Mouse (Mus musculus) left cerebral cortex, postnatal 14 days (tissue): ENCODE measurements at regions not wholly inside any gene's neighbourhood (a gene's known extent, or its start where the extent isn't known, plus 50 kb on each side); places are given as distances from the start of the nearest gene placed in this dataset.

Source experiments
- DNase-seq, 2 experiments: peaks; one replicate each; pipeline ENCODE4 v3.0.0; 2021 to 2022; ENCODE audit warnings: low spot score in 2 of 2, mixed read lengths in 1 of 2
- intact Hi-C: fragments of 180-260 bp; cut with DNase I; formaldehyde crosslinking; loops from one replicate; pipeline ENCODE4 v1.15.1; 2025

DNA sequence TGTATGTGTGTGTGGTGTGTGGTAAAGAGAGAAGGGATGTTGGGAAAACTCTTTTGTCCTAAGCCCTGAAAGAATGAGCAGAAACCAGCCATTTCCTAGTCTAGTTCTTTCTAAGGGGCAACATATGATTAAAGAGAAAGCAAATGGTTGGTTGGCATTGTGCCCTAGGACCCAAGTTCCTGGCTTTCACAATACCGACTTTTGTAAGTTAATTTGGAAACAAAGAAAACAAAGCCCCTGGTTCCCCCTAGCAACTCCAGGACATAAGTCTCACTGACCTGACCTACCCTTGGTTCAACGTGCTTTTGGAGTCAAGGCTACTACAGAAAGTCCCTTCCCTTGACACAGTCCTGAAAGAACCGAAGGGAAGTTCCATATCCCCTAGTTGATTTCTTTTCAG is 220.1 kb upstream of the Ppp2r3a start:
- intact Hi-C loops = no loop called here
- no peak for DNase-seq

DNA sequence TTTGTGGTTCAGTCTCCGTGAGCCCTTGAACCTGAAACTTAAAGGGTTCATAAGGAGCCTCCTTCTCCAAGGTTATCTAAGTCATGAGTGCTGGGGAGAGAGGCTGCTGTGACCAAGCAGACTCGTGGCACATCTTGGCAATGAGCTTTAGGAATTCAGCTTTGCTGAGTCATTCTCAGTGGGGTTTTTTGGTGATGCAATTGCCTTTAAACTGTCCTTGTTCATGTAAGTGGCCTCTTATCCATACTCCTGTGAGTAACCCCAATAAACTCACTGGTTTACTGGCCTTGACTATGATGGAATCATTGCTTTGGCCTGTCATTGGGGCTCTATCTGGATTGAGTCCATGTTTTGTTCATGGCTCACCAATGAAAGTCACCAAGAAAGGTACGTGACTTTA is 218.2 kb upstream of the Ppp2r3a start:
- DNase-seq = no peak
- intact Hi-C loops = no loop called here

DNA sequence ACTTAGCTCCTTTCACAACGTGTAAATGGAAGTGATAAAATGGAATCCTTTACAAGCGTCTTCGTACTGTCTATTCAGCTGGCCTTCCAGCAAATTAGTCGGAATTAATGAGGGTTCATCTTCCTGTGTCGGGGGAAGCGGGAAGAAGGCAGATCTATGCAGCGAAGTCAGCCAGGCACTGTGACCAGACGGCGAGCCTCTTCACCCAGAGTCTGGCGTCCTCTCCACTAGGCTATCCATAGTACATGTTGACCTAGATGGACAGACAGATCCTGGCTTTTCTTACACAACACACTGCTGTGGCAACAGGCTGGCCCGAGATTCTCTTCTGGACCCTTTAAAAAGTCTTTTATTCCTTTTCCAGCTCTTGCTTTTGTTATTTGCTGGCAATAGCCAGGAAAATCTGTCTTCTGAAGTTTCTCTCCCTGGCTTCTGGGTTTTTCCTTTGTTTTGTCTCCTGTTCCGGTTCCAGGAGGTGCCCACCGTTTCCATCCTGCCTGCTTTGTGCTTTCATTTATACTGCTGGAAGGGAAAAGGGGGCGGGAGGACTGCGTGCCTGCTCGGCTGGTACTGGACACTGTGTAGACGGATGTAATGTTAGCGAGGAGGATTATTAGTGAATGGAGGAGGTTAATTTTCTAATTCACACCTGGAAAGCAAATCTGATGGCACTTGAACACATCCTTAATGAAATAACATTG is 213.3 kb upstream of the Ppp2r3a start:
- intact Hi-C loops = no loop called here
- DNase-seq = no peak

DNA sequence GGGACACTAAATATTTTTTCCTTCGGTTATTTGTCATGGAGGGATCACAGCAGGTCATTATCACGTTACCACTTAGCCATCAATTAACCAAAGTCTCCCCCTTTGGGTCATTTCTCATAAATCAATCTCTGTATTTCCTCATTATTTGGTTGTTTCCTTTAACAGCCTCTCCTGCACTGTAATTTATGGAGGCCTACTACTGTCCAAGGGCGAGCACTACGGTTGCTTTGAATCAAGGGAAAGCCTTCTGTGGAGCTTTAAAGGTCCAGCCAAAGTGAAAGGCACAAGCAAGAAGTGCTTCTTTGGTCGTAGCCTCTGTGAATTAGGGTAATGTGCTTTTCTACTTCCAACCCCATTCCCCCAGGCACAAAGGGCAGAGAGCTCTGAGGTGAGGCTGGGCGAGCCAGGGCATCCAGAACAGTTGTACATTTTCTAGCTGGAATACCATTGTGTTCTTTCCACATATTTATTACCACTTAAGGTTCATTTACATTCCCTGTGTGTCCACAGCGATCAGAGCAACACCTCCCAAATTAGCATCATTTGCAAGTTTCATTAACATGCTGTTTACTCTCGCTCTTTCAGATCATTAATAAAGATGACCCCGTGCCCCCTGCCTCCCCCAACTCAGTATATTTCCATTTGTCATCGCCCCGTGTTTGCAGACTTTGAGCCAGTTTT is 207.5 kb upstream of the Ppp2r3a start:
- intact Hi-C loops = no loop called here
- no peak for DNase-seq

DNA sequence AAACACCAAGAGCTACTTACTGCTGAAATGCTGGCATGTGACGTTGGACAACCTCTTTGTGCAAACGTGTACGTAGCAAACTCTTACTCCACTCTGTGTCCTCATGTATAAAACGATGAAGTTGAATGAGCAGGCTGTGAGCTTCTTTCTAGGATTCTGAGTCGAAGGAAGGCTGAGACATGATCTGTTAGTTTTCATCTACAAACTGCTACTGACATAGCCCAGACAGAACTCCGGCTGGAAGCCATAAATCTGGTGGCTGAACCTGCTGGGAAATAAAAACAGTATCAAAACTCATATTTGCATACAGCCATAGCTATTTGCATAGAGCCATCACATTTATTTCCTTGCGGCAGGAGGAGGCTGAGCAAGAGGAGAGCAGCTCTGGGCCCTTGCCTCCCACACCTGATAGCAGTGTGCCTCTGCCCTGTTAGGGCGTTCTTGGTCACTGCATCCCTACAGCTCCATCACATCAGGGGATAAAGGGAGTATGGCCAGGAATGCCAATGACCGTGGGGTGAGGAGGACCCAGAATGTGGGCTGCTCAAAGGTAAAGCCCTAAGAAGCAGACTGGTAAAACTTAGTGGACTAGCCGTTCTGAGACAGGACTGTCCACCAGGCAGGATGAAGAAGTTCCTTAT is 206.8 kb upstream of the Ppp2r3a start:
- no peak for DNase-seq
- intact Hi-C loops = no loop called here

DNA sequence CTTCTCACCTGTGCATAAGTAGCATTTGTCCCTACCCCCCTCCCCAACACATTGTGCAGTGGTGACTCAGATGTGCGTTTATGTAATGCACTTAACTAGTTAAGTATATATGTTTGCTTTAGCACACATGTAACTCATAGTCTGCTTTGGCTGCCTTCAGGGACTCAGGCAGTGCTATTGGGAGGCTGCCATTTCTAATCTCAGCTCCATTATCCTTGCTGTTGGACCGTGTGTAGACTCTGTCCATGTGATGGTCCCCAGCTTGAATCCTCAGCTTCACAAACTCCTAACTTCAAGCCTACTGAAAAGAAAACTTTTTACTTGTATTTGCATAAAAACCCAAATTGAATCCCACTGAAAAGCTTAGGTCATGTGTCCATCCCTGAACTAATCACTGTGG is 194.7 kb upstream of the Ppp2r3a start:
- intact Hi-C loops = no loop called here
- DNase-seq = peak; percentile 11 to 34

DNA sequence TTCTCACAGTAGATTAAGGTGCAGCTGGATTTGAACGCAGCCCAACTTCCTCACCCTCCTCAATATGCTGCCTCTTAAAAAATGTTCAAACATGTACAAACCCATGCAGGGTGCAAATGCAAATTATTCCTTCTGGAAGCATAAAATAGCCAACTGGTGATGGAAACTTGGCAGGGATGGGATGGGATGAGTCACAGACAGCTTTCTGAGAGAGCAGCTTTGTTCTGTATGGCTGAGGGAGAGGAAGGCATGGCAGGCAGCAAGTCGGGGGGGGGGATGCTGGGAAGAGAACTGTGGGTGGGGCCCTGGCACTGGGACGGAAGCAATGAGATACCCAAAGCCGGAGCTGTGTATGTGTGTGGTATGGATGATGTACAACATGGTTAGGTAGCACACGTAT is 194.2 kb upstream of the Ppp2r3a start:
- peak; percentile 70 to 88 for DNase-seq
- intact Hi-C loops = no loop called here

DNA sequence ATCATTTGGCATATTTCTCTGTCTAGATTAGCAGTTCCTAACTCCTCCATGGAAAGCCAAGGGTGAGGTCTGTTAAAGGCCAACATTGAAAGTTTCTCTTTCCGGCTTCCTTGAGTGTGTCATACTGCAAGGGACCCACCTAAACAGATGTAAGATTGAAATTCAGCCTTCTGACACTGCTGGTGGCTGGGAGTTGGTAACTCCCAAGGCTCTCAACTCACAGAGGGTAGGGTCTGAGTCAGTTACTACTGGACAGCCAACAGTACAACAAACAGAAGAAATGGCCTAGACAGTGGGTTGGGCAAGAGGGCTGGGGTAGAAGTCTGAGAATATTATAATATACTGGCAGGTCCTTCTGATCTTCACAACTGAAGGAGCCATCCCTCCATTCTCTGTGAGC is 193.7 kb upstream of the Ppp2r3a start:
- no peak for DNase-seq
- intact Hi-C loops = no loop called here

DNA sequence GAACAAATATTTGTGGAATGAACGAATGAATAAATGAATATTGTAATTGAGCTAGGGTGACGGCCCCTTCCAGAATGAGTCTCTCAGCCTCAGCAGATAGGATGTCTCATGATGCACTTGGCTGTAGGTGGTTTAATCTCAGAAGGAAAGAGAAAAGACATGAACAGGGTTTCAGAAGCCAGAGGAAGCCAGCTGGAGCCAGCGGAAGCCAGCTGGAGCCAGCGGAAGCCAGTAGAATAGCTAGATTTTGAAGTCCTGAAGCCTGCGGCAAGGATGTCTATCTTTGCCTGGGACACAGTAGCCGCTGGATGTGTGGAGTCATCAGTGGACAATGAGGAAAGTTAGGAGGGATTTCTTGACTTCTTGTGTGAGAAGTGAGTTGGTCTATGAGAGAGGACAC is 188.3 kb upstream of the Ppp2r3a start:
- intact Hi-C loops = loop anchor here (5.0 kb wide), 1 partner anchor 33 kb away; no protein-coding TSS in a partner anchor
- peak; percentile 16 to 40 for DNase-seq

DNA sequence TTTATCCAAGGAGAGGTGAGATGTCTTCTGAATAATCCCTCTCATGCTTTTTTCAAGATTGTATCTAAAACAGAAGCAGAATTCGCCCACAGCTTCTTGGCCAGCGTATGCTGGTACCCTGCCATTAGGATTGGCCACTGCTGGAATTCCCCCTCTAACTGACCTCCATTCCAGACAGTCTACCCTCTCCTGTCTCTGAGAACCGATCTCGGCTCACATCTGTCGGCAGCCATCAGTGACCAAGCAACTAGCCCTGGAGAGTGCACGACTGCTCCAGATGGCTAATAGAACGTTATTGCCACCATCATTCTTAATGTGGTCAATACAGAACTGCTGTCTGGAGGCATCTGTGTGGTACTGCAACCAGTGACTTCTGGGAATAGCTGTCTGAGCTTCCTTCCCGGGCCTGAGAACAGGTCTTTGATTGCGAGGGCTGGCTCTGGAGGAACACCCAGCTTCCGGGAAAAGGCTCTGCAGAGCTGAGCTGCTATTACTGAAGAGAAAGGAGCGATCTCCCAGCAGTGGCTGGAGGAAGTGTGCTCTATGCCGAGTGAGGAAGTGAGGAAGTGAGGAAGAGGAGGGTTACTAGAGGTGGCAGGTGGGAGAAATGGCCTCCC is 187.1 kb upstream of the Ppp2r3a start:
- no peak for DNase-seq
- intact Hi-C loops = no loop called here

DNA sequence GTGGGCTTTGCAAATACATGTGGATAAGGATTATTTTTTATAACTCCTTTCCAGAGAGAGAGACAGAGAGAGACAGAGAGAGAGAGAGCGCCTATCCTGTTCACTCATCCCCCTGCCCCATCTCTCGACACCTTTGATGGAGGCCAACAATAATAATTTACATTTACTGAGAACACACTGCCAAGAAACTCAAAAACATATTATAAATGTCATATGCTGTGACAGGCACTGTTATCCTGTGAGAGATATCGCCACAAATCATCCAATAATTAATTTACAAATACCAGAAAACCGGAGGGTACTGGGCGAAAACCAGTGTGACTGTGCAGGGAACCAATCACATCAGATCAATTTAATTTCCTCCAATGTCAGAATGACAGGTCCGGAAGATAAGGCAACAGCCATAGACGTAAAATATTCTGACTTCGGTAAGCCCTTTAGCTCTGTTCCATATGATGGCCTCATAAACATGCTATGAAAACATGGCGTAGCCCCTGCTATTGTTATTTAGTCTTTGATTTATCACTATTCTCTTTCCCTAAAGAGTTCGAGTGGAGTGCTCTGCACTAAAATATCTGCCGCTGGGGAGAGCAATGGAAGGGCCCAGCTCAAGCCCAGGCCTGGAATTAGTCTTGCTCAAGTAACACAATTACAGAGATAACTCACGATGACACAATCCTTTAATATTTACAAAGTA is 173.5 kb upstream of the Ppp2r3a start:
- intact Hi-C loops = no loop called here
- no peak for DNase-seq

DNA sequence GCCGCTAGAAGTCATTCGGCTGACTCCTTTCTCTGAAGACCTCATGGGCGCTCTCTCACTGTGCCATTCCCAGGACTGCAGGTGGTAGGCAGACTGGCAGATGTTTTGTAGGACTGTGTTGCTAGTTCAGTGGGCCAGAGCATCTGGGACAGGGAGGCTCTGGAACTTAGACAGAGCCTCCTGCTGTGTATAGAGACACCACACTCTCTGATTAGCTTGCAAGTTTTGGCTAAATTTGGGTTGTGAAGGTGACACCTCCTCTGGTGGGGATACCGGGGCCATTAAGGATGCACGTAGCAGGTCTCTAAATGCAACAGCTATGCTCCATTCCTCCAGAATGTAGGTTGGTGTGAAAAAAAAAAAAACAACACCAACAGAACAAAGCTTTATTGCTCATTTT is 171.4 kb upstream of the Ppp2r3a start:
- intact Hi-C loops = no loop called here
- DNase-seq = no peak

DNA sequence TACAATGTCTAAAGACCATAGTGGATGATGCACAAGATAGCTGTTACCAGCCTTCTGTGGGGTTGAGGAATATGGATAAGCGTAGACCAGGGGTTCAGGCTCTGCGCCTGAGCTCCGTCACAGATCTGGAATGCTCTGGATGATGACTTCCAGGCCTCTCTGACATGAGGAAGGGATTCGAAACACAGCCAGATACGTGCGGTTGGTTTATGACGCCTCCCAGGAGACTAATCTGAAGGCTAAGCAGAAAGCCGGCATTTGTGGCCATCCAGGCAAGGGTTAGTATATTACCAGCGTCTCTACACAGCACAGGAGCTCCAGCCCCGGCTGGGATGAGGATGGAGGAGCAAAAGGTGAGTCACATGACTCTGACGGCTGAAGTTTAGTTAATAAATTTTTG is 170.4 kb upstream of the Ppp2r3a start:
- DNase-seq = no peak
- intact Hi-C loops = no loop called here

DNA sequence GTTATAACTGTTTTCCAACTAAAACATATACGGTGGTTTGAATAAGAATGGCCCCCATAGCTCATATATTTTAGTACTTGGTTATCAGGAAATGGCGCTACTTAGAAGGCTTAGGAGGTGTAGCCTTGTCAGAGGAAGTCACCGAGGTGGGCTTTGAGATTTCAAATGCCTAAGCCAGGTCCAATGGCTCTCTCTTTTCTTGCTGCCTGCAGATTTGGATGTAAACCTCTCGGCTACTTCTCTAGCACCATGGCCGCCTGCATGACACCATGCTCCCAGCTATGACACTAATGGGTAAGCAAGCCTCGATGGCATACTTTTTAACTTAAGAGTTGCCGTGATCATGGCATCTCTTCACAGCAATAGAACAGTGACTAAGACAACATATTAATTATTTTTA is 169.5 kb upstream of the Ppp2r3a start:
- intact Hi-C loops = no loop called here
- no peak for DNase-seq

DNA sequence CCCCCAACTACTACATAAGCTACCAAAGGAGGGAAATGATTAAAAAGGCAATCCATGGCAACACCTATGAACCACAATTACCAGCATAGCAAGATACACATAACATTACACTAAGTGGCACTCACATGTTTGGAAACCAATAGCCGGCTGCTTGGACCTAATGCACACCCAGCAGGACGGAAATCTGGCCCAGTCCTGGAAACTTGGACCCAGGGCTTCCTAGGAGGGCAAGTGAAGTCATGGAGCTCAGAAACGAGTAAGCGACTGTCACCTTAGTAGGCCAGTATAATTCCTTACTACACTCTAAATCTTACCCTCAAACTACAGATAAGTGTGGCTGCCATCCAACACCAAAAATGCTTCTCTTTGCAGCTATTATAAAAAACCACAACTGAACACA is 168.6 kb upstream of the Ppp2r3a start:
- DNase-seq = no peak

DNA sequence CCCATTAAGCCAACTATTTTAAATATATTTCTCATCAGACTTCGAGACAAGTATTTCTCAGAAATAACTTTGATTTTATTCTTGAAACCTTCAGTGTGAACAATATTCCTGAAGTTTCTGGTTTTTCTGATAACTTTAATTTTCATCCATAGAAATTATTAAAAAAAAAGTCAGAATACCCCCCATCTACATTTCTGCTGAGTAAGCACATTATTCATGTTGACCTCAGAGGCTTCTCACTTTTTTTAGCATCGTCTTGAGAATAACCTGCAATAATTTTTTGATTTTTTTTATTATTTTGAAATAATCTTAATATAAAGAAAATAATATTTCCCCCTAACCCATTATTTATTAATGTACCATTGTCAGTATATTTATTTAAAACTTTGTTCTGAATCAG is 166.1 kb upstream of the Ppp2r3a start:
- no peak for DNase-seq
- intact Hi-C loops = no loop called here

More for the DNA sequence above, 168.6 kb upstream of the Ppp2r3a start:
- intact Hi-C loops = no loop called here

DNA sequence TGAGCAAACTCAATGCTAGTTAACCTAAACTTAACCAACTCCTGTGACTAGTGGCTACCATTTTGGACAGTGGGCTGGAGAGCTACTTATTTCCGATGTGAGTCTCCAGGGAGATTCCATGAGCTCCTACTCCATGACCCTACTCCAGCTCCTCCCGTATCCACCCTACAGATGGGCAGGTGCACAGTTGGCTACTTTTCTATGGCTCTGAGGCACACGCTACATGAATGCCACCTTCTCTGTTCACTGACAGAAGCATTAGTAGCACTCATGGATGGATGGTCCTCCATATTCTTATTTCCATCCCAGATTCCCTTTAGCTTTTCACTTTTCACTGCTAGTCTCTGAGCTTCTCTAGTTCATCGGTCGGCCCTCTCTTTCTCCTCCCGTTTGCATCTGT is 164.7 kb upstream of the Ppp2r3a start:
- intact Hi-C loops = no loop called here
- DNase-seq = no peak

DNA sequence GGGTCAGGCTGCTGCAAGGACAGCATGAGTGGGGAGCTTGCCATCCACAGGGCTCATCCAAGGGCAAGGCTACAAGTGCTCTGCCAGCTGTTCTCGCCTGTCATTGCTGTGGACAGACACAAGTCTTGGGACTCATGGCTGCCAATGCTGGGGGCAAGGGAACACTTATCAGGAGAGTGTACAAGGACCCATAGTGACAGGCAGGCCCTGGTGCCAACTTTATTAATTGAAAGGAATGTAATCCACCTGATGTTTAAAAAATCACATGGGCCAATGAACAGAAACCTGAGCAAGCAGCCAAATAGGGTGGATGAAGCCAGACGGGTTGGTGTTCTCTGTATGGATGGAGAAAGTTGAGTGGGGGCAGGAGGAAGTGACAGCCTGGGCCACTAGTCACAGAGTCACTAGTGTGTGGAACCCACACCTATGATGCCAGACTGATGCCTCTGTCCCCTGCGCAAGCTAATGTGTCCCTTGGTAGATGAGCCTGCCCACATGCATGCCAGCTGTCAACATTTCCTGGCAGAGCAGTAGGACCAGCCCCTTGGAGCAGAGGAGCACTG is 161.6 kb upstream of the Ppp2r3a start:
- intact Hi-C loops = no loop called here
- no peak for DNase-seq

DNA sequence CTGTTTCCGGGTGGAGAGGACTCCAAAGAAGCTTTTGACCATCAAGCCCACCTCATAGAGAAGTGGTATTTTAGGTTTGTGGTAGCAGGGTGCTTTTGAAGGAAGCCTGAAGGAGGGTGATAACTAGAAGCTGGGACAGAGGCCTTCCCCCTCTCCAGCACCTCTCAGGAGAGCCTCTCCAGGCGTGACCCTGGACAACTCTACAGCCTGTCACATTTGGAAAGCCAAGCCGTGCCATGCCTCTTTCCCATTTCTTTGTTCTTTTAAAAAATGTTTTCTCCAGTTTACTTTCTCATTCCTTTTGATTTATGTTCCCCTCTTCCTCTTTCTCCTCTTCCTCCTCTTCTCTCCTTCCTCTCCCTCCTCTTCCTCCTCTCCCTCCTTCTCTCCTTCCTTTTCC is 160.4 kb upstream of the Ppp2r3a start:
- intact Hi-C loops = no loop called here
- no peak for DNase-seq

DNA sequence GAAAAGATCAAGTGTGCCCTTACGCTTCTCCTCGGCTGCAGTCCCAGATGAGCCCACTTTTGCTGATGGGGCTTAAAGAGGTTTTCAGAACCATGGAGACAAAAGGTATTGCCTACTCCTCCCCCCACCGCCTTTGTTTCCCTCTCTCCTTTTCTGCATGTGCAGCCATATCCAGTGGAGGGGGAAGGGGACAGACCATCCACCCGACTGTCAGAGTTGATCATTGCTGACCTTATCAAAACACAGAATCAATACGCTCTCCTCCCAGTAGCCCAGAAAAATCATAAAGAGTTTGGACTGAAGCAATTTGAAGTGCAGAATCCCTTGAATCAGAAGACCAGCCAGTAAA is 159.9 kb upstream of the Ppp2r3a start:
- DNase-seq = no peak
- intact Hi-C loops = no loop called here
